Mouse (Mus musculus): Measurements from ENCODE around the gene Amhr2.

DNA sequence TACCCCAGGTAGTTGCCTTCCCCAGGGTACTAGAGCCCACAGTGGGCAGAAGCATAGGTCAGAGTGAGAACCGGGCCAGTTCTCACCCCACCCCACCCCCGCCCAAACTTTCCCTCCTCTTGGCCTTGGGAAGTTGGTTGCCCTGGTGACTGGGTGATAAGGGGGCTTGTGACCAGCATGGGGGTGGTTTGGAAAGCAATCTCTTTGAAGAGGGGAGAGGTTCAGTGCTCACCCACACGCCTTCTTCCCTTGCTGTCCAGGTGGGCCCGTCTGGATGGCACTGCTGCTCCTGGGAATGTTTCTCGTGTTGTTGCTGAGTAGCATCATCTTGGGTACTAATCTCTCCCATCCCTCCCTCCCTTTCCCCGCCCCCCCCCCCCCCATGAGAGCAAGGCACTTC is 1.3 kb downstream of the Amhr2 start:
- TF ChIP-seq POLR2A (IDR thresholded peaks at IDR 0.05; ENCODE audit: extremely low read depth, insufficient read depth, low read length) (no peak), CTCF (IDR thresholded peaks at IDR 0.05; ENCODE audit: extremely low read depth, insufficient read depth, low read length) (no peak)

Measured in cortical plate, adult 2 months (tissue).